Mouse (Mus musculus): ENCODE data around the gene Trappc6b.

DNA sequence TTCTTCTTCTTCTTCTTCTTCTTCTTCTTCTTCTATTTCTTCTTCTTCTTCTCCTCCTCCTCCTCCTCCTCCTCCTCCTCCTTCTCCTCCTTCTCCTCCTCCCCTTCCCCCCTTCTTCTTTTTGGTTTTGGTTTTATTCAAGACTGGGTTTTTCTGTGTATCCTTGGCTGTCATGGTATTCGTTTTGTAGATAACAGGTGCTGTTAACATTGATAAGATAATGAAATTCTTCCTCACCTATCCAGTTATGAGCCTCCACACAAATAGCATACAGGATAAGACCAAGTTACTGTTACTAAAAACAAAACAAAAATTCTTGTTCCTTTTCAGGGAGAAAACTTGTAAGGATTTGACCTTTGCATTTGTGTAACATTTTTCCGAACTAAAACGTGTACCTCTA lies 4.5 kb upstream of the Trappc6b start:
- TF ChIP-seq GATA1 (IDR thresholded peaks at IDR 0.05; ENCODE audit: low read length) (no peak), TAL1 (IDR thresholded peaks at IDR 0.05; ENCODE audit: low read length) (no peak)
